Mouse (Mus musculus) liver (tissue): ENCODE measurements around the gene Ppih.

Experiments used
- DNase-seq: peaks from one replicate; pipeline ENCODE4 v3.0.0-alpha.2; 2020; ENCODE audit warnings: mixed read lengths

Ppih gene

DNA sequence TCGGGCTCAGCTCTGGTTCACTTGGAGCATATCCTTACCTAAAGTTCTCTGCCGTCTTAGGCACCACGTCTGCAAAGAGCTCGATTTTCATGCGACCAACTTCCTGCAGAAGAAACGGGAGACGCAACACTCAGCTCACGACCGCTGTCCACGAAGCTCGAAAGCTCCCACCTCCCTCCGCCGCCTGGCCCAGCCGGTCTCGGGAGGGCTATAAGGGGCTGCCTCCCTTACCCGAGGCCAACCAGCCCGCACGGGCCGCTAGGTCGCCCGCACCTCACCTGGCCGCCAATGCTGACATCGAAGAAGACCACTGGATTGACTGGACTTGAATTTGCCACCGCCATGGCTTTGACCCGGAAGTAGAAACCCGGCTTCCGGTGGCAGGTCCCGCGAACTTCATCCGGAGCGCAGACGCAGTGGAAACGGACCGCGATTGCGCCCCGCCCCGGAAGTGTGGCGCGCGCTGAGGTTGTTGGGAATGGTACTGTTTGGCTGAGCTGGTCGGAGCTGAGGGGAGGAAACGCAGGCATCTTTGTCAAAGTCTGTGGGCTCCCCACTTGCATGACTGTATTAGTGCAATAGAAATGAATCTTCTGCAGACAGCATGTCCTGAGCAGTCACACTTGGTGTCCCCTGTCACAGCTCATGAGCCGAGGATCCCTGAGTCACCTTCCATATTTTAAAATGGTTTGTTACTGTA, at the start of gene Ppih:
Gene Ppih (minus strand): TSS at position 416 of the 700 bp plus-strand sequence.
- peak; percentile 93 for DNase-seq

DNA sequence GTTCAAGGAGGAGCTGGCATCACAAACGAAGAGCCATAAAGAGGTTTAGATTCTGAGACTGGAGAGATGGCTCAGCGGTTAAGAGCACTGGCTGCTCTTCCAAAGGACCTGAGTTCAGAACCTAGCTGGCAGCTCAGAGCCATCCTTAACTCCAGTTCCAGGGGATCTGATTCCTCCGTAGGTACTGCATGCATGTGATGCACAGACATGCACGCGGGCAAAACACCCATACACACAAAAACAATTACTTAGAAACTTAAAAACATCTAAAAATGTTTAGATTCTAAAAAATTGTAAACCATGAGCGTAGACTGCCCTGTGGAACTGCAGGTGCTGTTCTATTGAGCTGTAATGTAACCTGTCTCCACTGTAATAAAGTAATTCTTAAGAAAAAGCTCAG, 49.1 kb upstream of the Ppih start:
- no peak for DNase-seq

DNA sequence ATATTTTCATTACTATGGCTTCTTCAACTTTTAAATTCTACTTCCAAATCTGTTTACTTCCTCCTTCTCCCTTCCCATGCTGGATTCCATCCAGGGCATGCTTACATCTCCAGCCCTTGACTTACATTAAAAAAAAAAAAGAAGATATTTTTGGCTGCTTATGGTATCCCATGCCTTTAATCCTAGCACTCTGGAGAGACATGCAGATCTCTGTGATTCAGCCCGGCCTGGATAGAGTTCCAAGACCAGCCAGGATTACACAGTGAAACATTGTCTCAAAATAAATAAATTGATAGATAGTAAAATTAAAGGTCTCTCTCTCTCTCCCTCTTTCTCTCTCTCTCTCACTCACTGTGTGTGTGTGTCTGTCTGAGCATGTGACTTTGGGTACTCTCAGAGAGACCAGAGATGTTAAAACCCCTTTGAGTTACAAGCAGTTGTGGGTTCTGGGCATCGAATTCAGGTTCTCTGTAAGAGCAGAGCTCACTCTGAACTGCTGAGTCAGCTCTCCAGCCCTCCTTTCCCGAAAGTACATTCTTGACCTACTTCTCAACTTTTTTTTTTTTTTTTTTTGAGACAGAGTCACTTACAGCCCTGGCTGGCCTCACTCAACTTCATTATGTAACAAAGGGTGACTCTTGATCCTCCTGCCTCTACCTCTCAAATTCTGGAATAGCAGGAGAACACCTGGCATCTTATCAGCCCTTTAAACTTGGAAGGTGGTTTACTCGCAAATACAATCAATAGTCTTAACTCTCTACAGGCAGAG, 46.6 kb upstream of the Ppih start:
- no peak for DNase-seq

- no peak for DNase-seq
Observed at GRCm38 (mm10) chr4:119362231-119362630, 41.9 kb upstream of the Ppih start.

GRCm38 (mm10) chr4:119359196-119359971, 39.0 kb upstream of the Ppih start:
- peak; percentile 12 for DNase-seq

DNA sequence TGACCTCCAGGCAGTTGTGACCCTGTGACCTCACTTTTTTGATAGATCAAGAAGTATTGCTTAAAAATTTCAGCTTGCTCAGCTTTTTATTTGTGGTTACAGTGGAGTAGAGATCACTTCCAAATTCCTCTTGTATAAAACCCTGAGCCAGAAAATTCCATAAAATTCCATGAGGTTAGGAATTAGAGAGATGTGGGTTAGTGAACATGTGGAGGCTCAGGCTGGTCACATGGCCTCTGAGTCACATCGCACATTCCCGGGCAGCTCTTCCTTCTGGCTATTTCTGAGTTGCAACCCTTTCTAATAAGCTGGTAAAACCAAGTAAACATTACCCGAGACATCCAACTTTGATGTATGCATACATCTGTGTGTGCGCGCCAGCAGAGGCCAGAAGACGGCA, 25.2 kb upstream of the Ppih start:
- no peak for DNase-seq

GRCm38 (mm10) chr4:119338861-119339361, 18.6 kb upstream of the Ppih start:
- DNase-seq, result peak; percentile 51

GRCm38 (mm10) chr4:119338422-119338821, 18.1 kb upstream of the Ppih start:
- no peak for DNase-seq

GRCm38 (mm10) chr4:119333487-119333886, 13.1 kb upstream of the Ppih start:
- DNase-seq, result no peak

DNA sequence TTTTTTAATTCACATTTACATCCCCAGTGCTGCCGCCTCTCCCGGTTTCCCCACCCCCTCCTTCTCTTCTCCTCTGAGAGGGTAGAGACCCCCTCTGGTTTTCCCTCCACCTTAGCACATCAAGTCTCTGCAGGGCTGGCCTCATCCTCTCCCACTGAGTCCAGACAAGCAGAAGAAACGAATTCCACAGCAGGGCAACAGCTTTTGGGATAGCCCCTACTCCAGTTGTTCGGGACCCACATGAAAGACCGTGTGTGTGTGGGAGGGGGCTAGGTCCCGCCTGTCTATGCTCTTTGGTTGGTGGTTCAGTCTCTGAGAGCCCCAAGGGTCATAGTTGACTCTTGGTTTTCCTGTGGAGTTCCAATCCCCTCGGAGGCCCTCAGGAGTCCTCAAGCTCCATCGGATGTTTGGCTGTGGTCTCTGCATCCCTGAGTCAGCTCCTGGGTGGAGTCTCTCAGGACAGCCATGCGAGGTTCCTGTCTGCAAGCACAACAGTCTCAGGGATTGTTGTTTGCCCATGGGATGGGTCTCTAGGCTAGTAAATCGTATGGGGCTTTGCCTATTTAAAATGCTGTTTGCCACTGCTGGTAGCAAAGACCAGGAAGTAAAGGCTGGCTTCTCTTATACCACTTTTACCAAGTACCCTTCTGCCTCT, 677 bp upstream of the Ppih start:
- peak; percentile 8 for DNase-seq

GRCm38 (mm10) chr4:119313756-119314155, 6.6 kb downstream of the Ppih start:
- no peak for DNase-seq

DNA sequence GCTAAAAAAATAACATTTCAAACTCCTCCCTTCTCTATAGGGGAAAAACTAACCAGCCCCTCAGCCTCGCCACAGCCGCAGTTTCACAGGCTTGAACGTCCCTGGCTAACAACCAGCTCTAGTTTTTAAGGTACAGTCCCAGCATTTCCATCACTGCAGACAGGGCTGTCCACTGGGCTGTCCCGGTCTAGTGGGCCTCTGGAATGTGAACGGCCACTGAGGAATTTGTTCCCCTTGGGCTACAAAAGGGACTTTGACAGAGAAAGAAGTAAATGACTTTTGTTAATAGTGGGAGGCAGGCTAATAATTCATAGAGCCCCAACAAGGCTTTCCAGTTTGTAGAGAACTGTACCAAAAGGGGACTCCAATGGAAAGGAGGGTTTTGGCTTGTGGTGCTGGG, 14.9 kb downstream of the Ppih start:
- DNase-seq, result no peak

DNA sequence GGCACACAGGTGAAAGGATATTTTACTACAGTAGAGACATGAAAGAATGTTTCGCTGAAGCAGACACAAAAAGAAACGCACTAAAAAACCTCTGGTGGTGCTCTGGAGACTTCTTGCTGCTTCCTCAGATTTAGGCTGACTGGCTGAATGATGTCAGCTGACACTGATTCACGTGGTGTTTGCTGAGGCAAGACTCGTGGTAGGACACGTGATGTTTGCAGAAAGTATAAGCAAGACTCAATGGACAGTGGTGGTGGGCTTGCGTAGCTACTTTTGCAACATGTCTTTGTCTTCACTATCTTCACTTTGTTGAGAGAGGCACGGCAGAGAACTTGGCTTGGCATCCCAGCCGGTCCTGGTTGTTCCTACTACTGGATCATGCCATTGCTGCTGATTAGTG, 17.1 kb downstream of the Ppih start:
- DNase-seq, result no peak

DNA sequence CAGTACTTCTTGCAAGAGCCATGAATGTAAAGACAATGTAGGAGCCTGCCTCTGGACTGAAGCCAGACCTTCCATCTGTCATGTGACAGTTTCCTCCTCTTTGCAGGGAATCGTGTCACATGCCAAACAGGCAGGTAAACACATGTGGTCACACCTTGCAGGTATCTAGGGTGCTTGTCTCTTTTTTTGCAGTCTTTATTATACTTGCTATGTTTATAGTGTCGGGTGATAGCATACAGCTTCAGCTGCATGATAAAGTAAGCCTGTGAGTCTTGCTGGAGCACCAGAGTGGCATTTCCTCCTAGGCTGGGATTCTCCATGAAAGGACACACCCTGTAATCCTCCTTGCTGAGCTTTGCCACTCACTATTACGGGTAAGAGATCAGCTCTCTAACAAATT, 18.6 kb downstream of the Ppih start:
- no peak for DNase-seq

DNA sequence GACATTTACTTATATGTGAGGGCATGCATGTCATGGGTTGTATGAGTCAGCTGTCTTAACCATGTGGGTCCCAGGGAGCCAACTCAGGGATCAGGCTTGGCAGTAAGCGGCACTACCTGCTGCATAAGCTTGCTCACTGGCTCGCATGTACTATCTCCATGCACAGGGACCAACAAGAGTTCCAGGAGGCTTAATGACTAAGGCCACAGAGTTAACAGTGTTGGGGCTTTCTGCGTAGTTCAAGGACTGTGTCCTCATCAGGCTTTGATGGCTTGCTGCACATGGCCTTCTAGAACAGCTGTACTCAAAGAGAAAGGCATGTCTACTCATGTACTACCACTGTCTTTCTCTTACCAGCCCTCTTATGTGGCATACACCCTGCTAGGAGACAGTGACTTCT, 19.6 kb downstream of the Ppih start:
- no peak for DNase-seq

DNA sequence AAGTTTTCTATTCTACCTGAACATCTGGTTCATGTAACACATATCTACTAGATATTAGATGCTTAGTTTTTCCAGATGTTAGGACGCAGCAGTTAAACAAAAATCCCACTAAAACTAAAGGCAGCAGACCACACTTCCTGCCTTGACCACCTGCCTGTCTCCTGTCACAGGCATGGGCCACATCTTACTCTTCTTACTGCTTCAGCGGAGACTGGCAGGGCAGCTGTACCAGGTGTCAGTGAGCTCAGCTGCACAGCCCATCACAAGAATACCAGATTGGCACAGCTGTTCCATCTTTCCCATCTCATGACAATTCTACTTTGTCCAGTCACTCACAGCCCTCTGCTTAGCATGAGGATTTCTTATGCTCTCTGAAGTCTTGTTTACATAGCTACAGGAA, 23.0 kb downstream of the Ppih start:
- DNase-seq, result no peak

- no peak for DNase-seq
Observed at GRCm38 (mm10) chr4:119295134-119295453, 25.3 kb downstream of the Ppih start.

DNA sequence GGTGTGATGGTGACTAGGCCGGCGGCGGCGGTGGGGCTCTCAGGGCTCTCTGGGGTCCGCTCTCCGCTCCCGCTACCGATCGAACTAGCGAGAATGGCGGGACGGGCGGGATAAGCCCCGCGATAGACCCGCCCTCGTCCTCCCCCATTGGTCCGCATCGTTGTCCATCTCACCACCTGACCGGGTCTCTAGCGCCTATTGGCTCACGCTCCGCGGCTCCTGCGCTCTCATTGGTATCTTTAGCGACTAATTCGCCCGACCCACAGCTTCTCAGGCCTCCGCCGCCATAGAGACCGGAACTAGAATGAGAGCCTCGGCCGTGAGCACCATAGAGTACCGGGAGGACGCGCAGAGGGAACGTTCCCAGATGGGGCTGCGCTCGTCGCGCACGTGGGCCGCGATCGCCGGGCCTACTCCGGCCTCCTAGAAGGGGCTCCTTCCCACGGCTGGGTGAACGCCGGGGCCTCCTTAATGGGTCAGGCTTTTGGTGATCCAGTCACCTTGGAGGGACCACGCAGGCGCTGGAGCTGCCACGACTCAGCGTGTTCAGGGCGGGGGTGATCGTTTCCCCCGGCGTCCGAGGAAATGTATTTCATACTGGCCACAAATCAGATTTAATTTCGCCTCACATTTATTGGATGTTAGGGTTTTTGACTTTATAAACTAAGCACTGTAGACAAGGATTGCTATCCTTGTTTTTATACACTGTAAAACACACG, 25.8 kb downstream of the Ppih start, which contains the start of gene Ybx1:
Gene Ybx1 (minus strand): TSS at position 190 of the 719 bp plus-strand sequence.
- DNase-seq, result peak; percentile 98

DNA sequence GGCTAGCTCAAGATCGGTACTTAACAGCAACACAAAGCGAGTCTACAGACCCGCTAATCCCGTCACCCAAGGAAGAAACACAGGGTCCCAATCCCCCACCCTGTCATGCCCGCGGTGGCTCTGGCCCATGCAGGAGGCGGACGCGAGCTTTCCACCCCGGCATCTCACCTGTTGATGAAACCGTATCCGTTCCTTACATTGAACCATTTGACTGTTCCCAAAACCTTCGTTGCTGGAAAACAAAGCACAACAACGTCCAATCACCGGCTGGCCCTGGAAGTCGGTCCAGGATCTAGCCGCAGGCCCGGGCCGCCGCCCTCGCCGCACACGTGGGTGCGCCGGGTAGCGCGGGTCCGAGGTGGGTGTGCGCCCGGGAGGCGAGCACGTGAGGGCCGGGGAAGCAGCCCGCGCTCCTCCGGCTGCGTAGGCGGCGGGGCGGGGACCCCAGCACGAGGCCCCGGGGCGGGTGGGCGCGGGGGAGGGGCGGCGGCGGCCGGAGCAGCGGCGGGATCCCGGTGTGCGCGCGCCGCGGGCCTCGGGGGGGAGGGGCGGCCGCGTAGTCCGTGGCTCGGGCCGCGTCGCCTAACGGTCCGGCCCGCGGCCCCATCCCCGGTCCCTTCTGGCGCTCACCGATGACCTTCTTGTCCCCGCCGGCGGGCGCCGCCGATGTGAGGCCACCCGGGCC, 26.6 kb downstream of the Ppih start:
- DNase-seq, result peak; percentile 61

DNA sequence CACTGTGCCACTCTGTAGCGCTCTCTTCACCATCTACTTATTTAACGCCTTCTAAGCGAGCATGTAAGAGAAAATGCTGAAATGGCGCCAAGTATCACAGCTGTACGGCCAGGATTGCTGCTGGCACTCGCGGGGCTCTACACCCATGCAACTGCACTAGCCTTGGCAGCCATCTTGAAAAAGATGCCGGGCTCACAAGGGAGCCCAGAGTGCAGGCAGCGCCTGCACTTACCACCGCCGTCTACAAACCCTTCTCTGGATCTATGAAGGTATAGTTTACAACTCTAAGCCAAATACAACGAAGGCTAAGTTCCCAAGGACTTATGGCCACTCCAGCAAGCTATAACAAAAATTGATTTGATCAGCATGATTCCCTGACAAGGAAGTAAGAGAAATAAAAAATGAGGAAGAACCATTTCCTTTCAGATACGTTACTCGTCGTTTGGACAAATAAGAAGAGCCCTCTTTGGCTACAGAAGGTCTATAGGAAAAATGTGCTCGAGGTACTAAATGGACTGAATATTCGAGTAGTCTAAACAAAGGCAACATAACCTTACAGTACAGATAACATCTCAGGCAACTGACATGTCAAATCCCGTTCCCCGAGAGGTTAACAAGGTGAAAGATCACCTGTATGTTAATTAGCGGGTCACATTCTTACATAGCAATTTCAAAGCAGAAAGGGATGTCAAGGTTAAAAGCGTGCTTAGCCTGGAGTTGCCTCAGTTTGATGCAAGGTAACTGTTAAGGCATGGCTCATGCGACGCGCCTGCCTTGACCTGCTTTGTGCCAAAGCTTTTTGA, 27.4 kb downstream of the Ppih start:
- DNase-seq, result peak; percentile 67

DNA sequence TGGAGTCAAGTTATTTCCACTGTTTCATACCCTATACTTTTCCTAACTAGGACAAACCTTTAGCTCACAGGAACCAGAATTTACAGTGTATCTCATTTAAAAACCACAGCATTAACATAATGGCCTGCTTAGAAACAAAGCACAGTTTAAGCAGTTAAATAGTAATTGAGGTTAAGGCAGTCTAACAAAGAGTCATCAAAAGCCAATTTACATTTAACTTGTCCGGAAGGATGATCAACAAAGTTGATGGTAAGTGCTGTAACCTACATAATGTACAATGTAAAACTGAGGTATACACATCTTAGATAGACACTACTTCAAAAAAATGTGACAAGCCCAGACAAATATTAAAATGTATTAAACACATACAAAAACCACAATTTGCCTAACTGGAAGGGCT, 28.4 kb downstream of the Ppih start:
- DNase-seq, result no peak
